Mouse (Mus musculus) cortical plate, adult 2 months (tissue): ENCODE measurements at regions not wholly inside any gene's neighbourhood (a gene's known extent, or its start where the extent isn't known, plus 50 kb on each side); places are given as distances from the start of the nearest gene placed in this dataset.

ENCODE experiments used
- H3K27ac ChIP-seq: fragments of 200-500 bp; 2 replicates; pipeline ENCODE4 v1.5.1; 2012; ENCODE audit warnings: low read length, control low read depth, inconsistent platforms; ENCODE audit not compliant: insufficient read depth
- H3K4me1 ChIP-seq: fragments of 200-500 bp; 2 replicates; pipeline ENCODE4 v1.6.1; 2011; ENCODE audit warnings: low read length; ENCODE audit not compliant: control insufficient read depth, insufficient read depth
- H3K4me3 ChIP-seq: fragments of 200-500 bp; 2 replicates; pipeline ENCODE4 v1.5.1; 2011; ENCODE audit warnings: mild to moderate bottlenecking, low read length, control low read depth; ENCODE audit not compliant: insufficient read depth
- CTCF ChIP-seq: fragments of 200-500 bp; IDR thresholded peaks from 2 replicates; pipeline ENCODE4 v1.5.1; 2011; ENCODE audit warnings: mild to moderate bottlenecking, control low read depth, low read length; ENCODE audit not compliant: insufficient read depth; ENCODE audit errors: extremely low read depth
- POLR2A ChIP-seq: fragments of 200-500 bp; IDR thresholded peaks from 2 replicates; pipeline ENCODE4 v1.6.1; 2011; ENCODE audit warnings: mild to moderate bottlenecking, low read length, control low read depth; ENCODE audit not compliant: insufficient read depth; ENCODE audit errors: extremely low read depth

GRCm38 (mm10) chr10:38147421-38147820, 674.2 kb downstream of the Rfpl4b start:
- Histone ChIP-seq H3K4me1 (no peaks in the 10 kb centered on the region), H3K27ac (no peak overlapping the region), H3K4me3 (no peak overlapping the region)
- no peak for TF ChIP-seq POLR2A
- TF ChIP-seq CTCF, result no peak

GRCm38 (mm10) chr10:38139196-38139595, 682.4 kb downstream of the Rfpl4b start:
- Histone ChIP-seq H3K4me3 (no peak overlapping the region), H3K27ac (no peak overlapping the region), H3K4me1 (no peaks in the 10 kb centered on the region)
- TF ChIP-seq CTCF, result no peak
- TF ChIP-seq POLR2A, result no peak

- no peak overlapping the region for H3K27ac ChIP-seq
- no peaks in the 10 kb centered on the region for H3K4me1 ChIP-seq
- TF ChIP-seq CTCF (no peak), POLR2A (no peak)
- no peak overlapping the region for H3K4me3 ChIP-seq
These were observed 699.5 kb downstream of the Rfpl4b start for GRCm38 (mm10) chr10:38121911-38122573.

- Histone ChIP-seq H3K27ac (no peak overlapping the region), H3K4me3 (no peak overlapping the region), H3K4me1 (no peaks in the 10 kb centered on the region)
- TF ChIP-seq CTCF (no peak), POLR2A (no peak)
These were observed 703.0 kb downstream of the Rfpl4b start for GRCm38 (mm10) chr10:38118601-38119000.

- TF ChIP-seq POLR2A (no peak), CTCF (no peak)
- Histone ChIP-seq H3K27ac (no peak overlapping the region), H3K4me1 (no peaks in the 10 kb centered on the region), H3K4me3 (no peak overlapping the region)
These were observed 705.1 kb downstream of the Rfpl4b start for GRCm38 (mm10) chr10:38116516-38116915.

GRCm38 (mm10) chr10:38114194-38114593, 707.4 kb downstream of the Rfpl4b start:
- TF ChIP-seq CTCF (no peak), POLR2A (no peak)
- Histone ChIP-seq H3K4me1 (no peaks in the 10 kb centered on the region), H3K27ac (no peak overlapping the region), H3K4me3 (no peak overlapping the region)

- Histone ChIP-seq H3K4me1 (no peaks in the 10 kb centered on the region), H3K4me3 (no peak overlapping the region), H3K27ac (no peak overlapping the region)
- TF ChIP-seq CTCF (no peak), POLR2A (no peak)
These were observed 713.0 kb downstream of the Rfpl4b start for GRCm38 (mm10) chr10:38108591-38108990.

- Histone ChIP-seq H3K27ac (no peak overlapping the region), H3K4me1 (no peaks in the 10 kb centered on the region), H3K4me3 (no peak overlapping the region)
- TF ChIP-seq POLR2A (no peak), CTCF (no peak)
These were observed 718.0 kb downstream of the Rfpl4b start for GRCm38 (mm10) chr10:38103570-38103969.

- H3K27ac ChIP-seq, result no peak overlapping the region
- TF ChIP-seq CTCF, result no peak
- no peak for TF ChIP-seq POLR2A
- H3K4me3 ChIP-seq, result no peak overlapping the region
These were observed 743.1 kb downstream of the Rfpl4b start for GRCm38 (mm10) chr10:38078521-38078920.

GRCm38 (mm10) chr10:38072394-38072793, 749.2 kb downstream of the Rfpl4b start:
- Histone ChIP-seq H3K4me1 (no peaks in the 10 kb centered on the region), H3K27ac (no peak overlapping the region), H3K4me3 (no peak overlapping the region)
- TF ChIP-seq CTCF, result no peak
- TF ChIP-seq POLR2A, result no peak

More at GRCm38 (mm10) chr10:38078521-38078920, 743.1 kb downstream of the Rfpl4b start:
- no peaks in the 10 kb centered on the region for H3K4me1 ChIP-seq
